Mouse (Mus musculus): Measurements from ENCODE around the gene Sox30. TPM values are rescaled to one million over a fixed set of nuclear protein-coding genes. Genes with fewer than 3 reads are reported as not detected.
"Not testable (repeated sequence)": the region's sequence is repeated elsewhere in the genome, so short reads cannot be mapped to it uniquely, and the experiment has no call there.

The Sox30 gene
- polyA plus RNA-seq, 1 experiment from 2014 or later: 0.08 TPM

DNA sequence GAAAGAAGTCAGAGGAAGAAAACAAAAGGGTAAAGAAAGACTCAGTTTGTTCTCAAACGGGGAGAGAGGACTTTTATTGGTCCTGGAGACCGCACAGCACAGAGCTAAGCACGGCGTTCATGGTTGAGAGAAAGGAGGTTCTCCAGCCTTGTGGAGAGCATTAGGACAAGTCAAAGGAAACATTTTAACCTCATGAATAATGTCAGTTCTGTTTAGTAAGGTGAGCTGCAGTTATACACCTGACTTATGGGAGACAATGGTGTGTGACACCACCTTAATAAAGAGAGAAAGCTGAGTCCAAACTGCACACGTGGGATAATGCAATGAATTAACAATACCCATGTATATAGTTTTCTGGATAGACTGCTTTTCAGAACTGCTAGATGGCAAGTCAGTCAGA is 64.7 kb downstream of the Sox30 start:
- Histone ChIP-seq H3K4me1 (replicated peaks; ENCODE audit: control insufficient read depth, insufficient read depth, low read length) (no peaks in the 10 kb centered on the region), H3K9me3 (ENCODE audit: control insufficient read depth, low read length) (no peaks in the 10 kb centered on the region), H3K4me3 (replicated peaks; ENCODE audit: low read length) (no peak overlapping the region), H3K27ac (no peak overlapping the region), H3K4me2 (replicated peaks) (no peak overlapping the region), H3K36me3 (replicated peaks; ENCODE audit: control insufficient read depth, insufficient read depth) (no peaks in the 10 kb centered on the region), H3K9ac (no peak overlapping the region), H3K27me3 (ENCODE audit: control insufficient read depth, insufficient read depth, low read length) (no peaks in the 10 kb centered on the region)
- ATAC-seq (ENCODE audit: low FRiP score): no peak
- WGBS: 91% methylated on average over 5 of the region's 5 CpGs
- DNase-seq (ENCODE audit: low spot score): no peak

DNA sequence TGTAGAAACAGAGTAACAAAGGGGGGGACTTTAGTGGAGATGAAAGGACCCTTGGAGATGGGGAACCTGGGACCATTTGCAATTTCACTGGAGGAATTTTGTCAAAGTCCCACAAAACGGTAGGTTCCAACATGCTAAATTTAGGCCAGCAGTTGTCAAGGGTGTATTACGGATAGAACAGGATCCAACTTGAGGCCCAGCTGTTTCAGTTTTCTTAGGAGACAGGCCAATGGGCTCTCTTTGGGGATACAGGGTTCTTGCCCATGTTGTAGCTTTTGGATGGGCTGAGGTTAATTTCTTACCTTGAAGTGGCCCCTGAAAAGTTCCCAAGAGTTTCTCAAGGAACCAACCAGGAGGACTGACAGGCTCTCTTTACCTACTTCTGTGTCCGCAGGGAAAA is 67.2 kb downstream of the Sox30 start:
- Histone ChIP-seq H3K4me3 (replicated peaks; ENCODE audit: low read length) (no peak overlapping the region), H3K9ac (no peak overlapping the region), H3K27me3 (ENCODE audit: control insufficient read depth, insufficient read depth, low read length) (no peaks in the 10 kb centered on the region), H3K4me2 (replicated peaks) (no peak overlapping the region), H3K4me1 (replicated peaks; ENCODE audit: control insufficient read depth, insufficient read depth, low read length) (no peaks in the 10 kb centered on the region), H3K36me3 (replicated peaks; ENCODE audit: control insufficient read depth, insufficient read depth) (no peaks in the 10 kb centered on the region), H3K9me3 (ENCODE audit: control insufficient read depth, low read length) (no peaks in the 10 kb centered on the region), H3K27ac (no peak overlapping the region)
- DNase-seq (ENCODE audit: low spot score): no peak
- 92% methylated on average over 3 of the region's 3 CpGs for WGBS
- ATAC-seq (ENCODE audit: low FRiP score): no peak

DNA sequence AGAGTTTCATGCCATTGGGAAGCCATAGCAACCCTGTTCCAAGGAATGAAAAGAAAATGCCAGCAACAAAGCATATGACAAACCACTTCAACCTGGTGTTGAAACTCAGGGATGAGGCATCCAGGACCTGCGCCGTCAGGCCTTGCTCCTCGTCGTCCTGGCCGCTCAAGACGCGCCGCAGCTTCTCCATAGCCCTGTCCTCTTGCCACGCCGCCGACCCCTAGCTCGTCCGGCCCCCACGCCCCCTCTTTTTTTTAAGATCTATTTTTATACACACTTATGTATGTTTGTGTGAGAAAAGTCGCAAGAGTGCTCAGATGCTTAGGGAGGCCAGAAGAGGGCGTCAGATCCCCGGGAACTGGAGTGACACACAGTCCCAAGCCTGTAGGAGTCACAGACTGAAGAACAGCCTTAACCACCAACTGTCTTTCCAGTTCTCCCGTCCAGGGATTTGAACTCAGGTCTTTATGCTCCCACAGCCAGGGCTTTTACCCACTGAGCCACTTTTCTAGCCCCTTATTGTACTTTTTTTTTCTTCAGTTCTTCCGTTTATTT is 72.1 kb downstream of the Sox30 start, which contains the start of gene Gm12166:
TSS of gene Gm12166 (minus strand) at position 217 of the 555 bp plus-strand sequence.
- H3K4me2 ChIP-seq (replicated peaks): 0 out of 2 replicates have a peak within 1 kb of the TSS, but pooled peaks have one; percentile 10
- not testable (repeated sequence) for H3K27ac ChIP-seq; H3K27me3 ChIP-seq (ENCODE audit: control insufficient read depth, insufficient read depth, low read length); H3K9ac ChIP-seq; H3K4me3 ChIP-seq (replicated peaks; ENCODE audit: low read length); H3K4me1 ChIP-seq (replicated peaks; ENCODE audit: control insufficient read depth, insufficient read depth, low read length); H3K36me3 ChIP-seq (replicated peaks; ENCODE audit: control insufficient read depth, insufficient read depth); ATAC-seq (ENCODE audit: low FRiP score); H3K9me3 ChIP-seq (ENCODE audit: control insufficient read depth, low read length); DNase-seq (ENCODE audit: low spot score)
- 24% methylated on average over 19 of the region's 19 CpGs for WGBS

DNA sequence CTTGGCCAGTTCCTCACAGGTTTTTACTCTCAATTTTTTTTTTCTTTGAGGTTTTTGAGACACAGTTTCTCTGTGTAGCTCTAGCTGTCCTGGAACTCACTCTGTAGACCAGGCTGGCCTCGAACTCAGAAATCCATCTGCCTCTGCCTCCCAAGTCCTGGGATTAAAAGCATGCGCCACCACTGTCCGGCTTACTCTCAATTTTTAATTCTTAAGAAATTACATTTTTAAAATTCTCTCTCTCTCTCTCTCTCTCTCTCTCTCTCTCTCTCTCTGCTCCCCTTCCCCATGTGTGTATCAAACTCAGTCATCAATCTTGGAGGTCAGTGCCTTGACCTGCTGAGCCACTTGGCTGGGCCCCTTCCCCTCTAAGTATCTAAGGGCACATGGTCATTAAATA is 73.3 kb downstream of the Sox30 start:
- H3K4me1 ChIP-seq (replicated peaks; ENCODE audit: control insufficient read depth, insufficient read depth, low read length): peaks cover 12% of the 10 kb centered on the region
- H3K36me3 ChIP-seq (replicated peaks; ENCODE audit: control insufficient read depth, insufficient read depth); H3K27me3 ChIP-seq (ENCODE audit: control insufficient read depth, insufficient read depth, low read length); DNase-seq (ENCODE audit: low spot score); ATAC-seq (ENCODE audit: low FRiP score); H3K9me3 ChIP-seq (ENCODE audit: control insufficient read depth, low read length); H3K9ac ChIP-seq; H3K4me2 ChIP-seq (replicated peaks); H3K4me3 ChIP-seq (replicated peaks; ENCODE audit: low read length); H3K27ac ChIP-seq: not testable (repeated sequence)
- 99% methylated on average over 3 of the region's 3 CpGs for WGBS

DNA sequence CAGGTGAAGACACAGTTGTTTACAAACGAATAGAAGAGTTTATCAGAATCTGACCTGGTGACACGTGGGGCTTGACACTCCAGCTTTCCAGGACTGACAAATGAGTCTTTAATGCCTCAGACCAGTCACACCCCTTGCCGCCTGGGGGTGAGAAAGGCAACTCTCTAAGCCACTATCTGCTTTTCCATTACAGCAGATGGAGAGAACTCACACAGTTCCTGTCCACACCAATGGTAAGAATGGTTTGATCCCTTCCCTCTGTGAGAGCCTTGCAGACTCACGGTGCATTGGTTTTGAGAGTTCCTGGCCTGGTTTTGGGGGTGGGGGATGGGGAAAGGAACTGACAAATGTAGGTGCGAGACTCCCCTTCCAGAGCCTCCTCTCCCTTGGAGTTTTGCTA is 74.2 kb downstream of the Sox30 start:
- no peak for DNase-seq (ENCODE audit: low spot score)
- H3K9me3 ChIP-seq (ENCODE audit: control insufficient read depth, low read length): no peaks in the 10 kb centered on the region
- H3K9ac ChIP-seq: no peak overlapping the region
- WGBS: 52% methylated on average over 5 of the region's 5 CpGs
- H3K36me3 ChIP-seq (replicated peaks; ENCODE audit: control insufficient read depth, insufficient read depth): no peaks in the 10 kb centered on the region
- no peak overlapping the region for H3K4me3 ChIP-seq (replicated peaks; ENCODE audit: low read length)
- no peak overlapping the region for H3K27ac ChIP-seq
- no peak overlapping the region for H3K4me2 ChIP-seq (replicated peaks)
- no peak for ATAC-seq (ENCODE audit: low FRiP score)
- peaks cover 12% of the 10 kb centered on the region for H3K4me1 ChIP-seq (replicated peaks; ENCODE audit: control insufficient read depth, insufficient read depth, low read length)
- H3K27me3 ChIP-seq (ENCODE audit: control insufficient read depth, insufficient read depth, low read length): no peaks in the 10 kb centered on the region

DNA sequence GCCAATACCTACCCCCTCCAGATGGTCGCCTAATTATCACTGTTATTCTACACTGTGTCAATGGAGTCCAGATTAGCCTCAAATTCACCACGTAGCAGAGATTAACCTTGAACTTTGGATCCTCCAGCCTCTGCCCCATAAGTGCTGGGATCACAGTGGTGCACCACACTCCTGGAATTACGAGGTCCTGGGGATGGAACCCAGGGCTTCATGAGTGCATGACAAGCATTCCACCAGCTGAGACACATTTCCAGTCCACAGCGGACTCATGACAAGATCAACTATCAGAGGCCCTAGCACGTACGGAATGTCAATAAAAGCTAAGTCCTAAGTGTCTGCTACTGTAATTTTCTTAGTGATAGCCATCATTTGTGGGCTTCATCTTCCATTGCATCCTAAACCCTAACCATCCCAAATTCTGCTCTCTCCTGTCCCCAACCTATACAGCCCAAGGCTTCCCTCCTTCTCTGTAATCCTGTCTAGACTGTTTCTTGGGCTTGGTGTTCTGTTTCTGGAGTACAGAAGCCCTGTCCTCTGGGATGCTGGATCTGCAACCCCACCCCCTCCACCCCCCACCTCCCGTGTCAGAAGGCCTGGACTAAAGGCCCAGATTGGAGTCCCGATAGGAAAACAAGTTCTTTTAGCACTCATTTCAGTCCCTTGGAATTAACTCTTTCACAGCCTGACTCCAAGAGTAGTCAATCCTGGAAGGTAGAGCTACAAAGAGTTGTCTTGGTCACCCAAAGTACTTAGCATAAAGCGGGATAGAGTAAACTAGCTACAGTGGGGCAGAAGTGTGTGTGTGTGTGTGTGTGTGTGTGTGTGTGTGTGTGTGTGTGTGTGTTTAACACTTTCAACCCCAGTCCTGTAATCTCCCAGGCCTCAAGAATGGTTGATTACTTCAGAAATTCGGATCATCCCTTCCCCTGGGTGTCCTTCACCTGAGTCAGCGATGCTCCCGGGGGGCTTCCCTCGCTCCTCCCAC is 75.1 kb downstream of the Sox30 start:
- H3K9me3 ChIP-seq (ENCODE audit: control insufficient read depth, low read length): no peaks in the 10 kb centered on the region
- DNase-seq (ENCODE audit: low spot score): peak; percentile 39
- H3K27me3 ChIP-seq (ENCODE audit: control insufficient read depth, insufficient read depth, low read length): no peaks in the 10 kb centered on the region
- no peaks in the 10 kb centered on the region for H3K36me3 ChIP-seq (replicated peaks; ENCODE audit: control insufficient read depth, insufficient read depth)
- peak overlapping the region; percentile 82 for H3K9ac ChIP-seq
- WGBS: 26% methylated on average over 13 of the region's 13 CpGs
- peak overlapping the region; percentile 77 for H3K4me2 ChIP-seq (replicated peaks)
- H3K4me3 ChIP-seq (replicated peaks; ENCODE audit: low read length): peak overlapping the region; percentile 67
- peaks cover 12% of the 10 kb centered on the region for H3K4me1 ChIP-seq (replicated peaks; ENCODE audit: control insufficient read depth, insufficient read depth, low read length)
- H3K27ac ChIP-seq: peak overlapping the region; percentile 93
- peak; percentile 57; the same call in 1 of the 2 replicates for ATAC-seq (ENCODE audit: low FRiP score)

DNA sequence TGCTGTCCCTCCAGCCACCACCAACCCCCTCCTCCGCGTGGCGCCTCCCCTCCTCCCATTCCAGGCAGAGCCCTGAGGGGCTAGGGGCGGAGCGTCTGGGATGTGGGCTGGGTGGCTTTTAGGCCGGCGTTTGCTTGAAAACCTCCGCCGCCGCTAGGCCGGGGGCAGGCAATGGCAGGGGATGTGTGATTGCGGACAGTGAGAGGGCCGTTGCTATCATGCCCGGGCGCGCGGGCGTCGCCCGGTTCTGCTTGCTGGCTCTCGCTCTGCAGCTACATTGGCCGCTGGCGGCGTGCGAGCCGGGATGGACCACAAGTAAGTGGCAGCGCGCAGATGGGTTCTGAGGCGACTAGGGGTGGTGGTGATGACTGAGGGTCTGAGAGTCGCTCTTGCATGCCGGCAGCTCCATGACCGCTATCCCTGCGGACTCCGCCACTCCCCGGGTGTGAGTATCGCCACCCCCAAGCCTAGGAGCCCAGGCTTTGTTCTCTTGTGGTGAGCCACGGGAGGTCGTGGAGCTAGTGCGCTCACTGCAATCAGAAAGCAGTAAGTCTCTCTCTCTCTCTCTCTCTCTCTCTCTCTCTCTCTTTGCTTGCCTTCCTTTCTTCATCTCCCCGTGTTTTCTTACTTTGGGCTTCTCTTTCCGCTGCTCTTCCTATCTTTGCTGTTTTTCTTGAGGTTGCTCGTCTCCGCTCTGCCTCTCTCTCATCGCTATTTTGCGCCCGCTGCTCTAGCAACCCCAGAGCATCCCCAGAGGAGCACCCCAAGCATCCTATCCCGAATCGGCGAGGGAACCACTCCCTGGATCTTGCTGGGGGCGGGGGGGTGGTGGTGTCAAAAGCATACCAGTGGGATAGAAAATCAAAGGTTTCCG is 76.0 kb downstream of the Sox30 start, which contains the start of gene Adam19:
TSS of gene Adam19 (plus strand) at position 97 of the 874 bp plus-strand sequence.
- Histone ChIP-seq H3K9ac (peak within 1 kb of the TSS; percentile 82), H3K36me3 (replicated peaks; ENCODE audit: control insufficient read depth, insufficient read depth) (no peaks in the 10 kb centered on the region), H3K9me3 (ENCODE audit: control insufficient read depth, low read length) (no peaks in the 10 kb centered on the region), H3K27ac (peak within 1 kb of the TSS; percentile 93), H3K4me3 (replicated peaks; ENCODE audit: low read length) (peak within 1 kb of the TSS; percentile 67), H3K4me1 (replicated peaks; ENCODE audit: control insufficient read depth, insufficient read depth, low read length) (peaks cover 12% of the 10 kb centered on the region), H3K4me2 (replicated peaks) (peak within 1 kb of the TSS; percentile 77), H3K27me3 (ENCODE audit: control insufficient read depth, insufficient read depth, low read length) (no peaks in the 10 kb centered on the region)
- under 1% methylated on average over 51 of the region's 51 CpGs for WGBS
- DNase-seq (ENCODE audit: low spot score) (peak; percentile 74), ATAC-seq (ENCODE audit: low FRiP score) (peak; percentile 89)

DNA sequence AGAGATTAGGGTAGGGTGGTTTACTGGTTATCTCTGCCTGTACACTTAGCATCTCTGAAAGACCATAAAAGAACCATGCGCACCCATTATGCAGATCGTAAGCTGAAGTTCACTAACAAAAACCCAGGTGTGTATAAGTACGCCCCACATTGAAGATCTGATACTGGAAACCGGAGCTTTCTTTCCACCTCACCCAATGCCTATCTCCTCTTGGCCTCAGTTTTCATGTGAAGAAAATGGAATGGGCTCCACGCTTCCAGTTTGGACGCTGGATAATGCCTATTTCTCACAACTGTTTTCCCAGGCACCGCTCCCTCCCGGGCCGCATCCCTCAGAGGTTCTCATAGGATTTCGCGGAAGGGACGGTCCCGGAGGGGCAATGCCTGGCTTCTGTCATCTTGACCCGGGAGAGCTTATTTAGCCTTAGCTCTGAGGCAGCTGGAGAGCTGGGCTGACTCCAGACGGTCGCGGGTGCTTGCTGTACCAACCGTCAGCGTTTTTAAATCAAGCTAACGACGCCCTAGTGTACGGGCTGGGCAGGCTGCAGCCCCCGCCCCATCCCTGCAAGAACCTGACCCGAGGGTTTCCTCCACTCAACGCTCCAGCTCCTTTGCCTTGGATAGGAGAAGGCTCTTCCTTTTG is 76.8 kb downstream of the Sox30 start:
- peak overlapping the region; percentile 82 for H3K9ac ChIP-seq
- H3K36me3 ChIP-seq (replicated peaks; ENCODE audit: control insufficient read depth, insufficient read depth): peaks cover 6% of the 10 kb centered on the region; the same call in 1 of the 2 replicates
- H3K4me1 ChIP-seq (replicated peaks; ENCODE audit: control insufficient read depth, insufficient read depth, low read length): peaks cover 12% of the 10 kb centered on the region
- no peaks in the 10 kb centered on the region for H3K9me3 ChIP-seq (ENCODE audit: control insufficient read depth, low read length)
- 3% methylated on average over 25 of the region's 25 CpGs for WGBS
- peak overlapping the region; percentile 67 for H3K4me3 ChIP-seq (replicated peaks; ENCODE audit: low read length)
- peak; percentile 50 for DNase-seq (ENCODE audit: low spot score)
- no peaks in the 10 kb centered on the region for H3K27me3 ChIP-seq (ENCODE audit: control insufficient read depth, insufficient read depth, low read length)
- peak; percentile 24; the same call in 1 of the 2 replicates for ATAC-seq (ENCODE audit: low FRiP score)
- H3K4me2 ChIP-seq (replicated peaks): peak overlapping the region; percentile 77
- H3K27ac ChIP-seq: peak overlapping the region; percentile 93

Measured in hindbrain, embryonic 14.5 days (tissue).